Mouse (Mus musculus) neural tube, embryonic 14.5 days (tissue): ENCODE data around the gene Sarnp. TPM values are rescaled to one million over a fixed set of nuclear protein-coding genes. Genes with fewer than 3 reads are reported as not detected.
A peak's percentile ranks its signal among the peaks of the same experiment; 100 is the strongest.

ENCODE experiments used
- ATAC-seq: fragments of 200-750 bp; cut with Nextera tagmentation; 2 replicates; pipeline ENCODE4 v1.8.0; 2017; ENCODE audit warnings: low read depth, mild to moderate bottlenecking, moderate TSS enrichment, moderate library complexity
- H3K27ac ChIP-seq: fragments of 300-500 bp; sonication (generic); 2 replicates; pipeline ENCODE4 v1.5.1; 2014; ENCODE audit warnings: low read depth, mild to moderate bottlenecking, control low read depth, low read length, moderate library complexity, mixed read lengths
- H3K27me3 ChIP-seq: fragments of 300-500 bp; sonication (generic); 2 replicates; pipeline ENCODE4 v1.6.1; 2014; ENCODE audit warnings: low read length; ENCODE audit not compliant: control insufficient read depth, insufficient read depth
- H3K36me3 ChIP-seq: fragments of 300-500 bp; sonication (generic); 2 replicates; pipeline ENCODE4 v1.6.1; 2014; ENCODE audit warnings: low read length, mixed read lengths; ENCODE audit not compliant: control insufficient read depth, insufficient read depth
- H3K4me1 ChIP-seq: fragments of 300-500 bp; sonication (generic); 2 replicates; pipeline ENCODE4 v1.6.1; 2014; ENCODE audit warnings: low read length; ENCODE audit not compliant: control insufficient read depth, insufficient read depth
- H3K4me2 ChIP-seq: fragments of 300-500 bp; sonication (generic); 2 replicates; pipeline ENCODE4 v1.6.1; 2014; ENCODE audit warnings: mild to moderate bottlenecking, low read depth, low read length, control low read depth
- H3K4me3 ChIP-seq: fragments of 300-500 bp; sonication (generic); 2 replicates; pipeline ENCODE4 v1.5.1; 2014; ENCODE audit warnings: low read depth, low read length, control low read depth, mixed read lengths
- H3K9ac ChIP-seq: fragments of 300-500 bp; sonication (generic); replicated peaks from 2 replicates; pipeline ENCODE4 v1.6.1; 2014; ENCODE audit warnings: low read depth, mild to moderate bottlenecking, control low read depth, low read length, mixed read lengths
- H3K9me3 ChIP-seq: fragments of 300-500 bp; sonication (generic); 2 replicates; pipeline ENCODE4 v1.6.1; 2016; ENCODE audit warnings: low read length; ENCODE audit not compliant: control insufficient read depth
- WGBS: fragments of 180-500 bp; shearing (Covaris S2); extraction: QIAGEN DNeasy Blood & Tissue Kit; methylation state at CpG from one replicate; pipeline ENCODE4 v1.1.7; 2014; 5-methylcytosine and 5-hydroxymethylcytosine counted together
- polyA plus RNA-seq: library from polyadenylated mRNA; unstranded; fragments of >200 nt; fragmentation: Nextera tagmentation; extraction: Ambion mirVana; gene quantifications from 2 replicates; pipeline ENCODE4 v1.2.1, GENCODE M21; 2014

Gene Sarnp
- polyA plus RNA-seq, 1 experiment from 2014 or later, result 146 TPM

DNA sequence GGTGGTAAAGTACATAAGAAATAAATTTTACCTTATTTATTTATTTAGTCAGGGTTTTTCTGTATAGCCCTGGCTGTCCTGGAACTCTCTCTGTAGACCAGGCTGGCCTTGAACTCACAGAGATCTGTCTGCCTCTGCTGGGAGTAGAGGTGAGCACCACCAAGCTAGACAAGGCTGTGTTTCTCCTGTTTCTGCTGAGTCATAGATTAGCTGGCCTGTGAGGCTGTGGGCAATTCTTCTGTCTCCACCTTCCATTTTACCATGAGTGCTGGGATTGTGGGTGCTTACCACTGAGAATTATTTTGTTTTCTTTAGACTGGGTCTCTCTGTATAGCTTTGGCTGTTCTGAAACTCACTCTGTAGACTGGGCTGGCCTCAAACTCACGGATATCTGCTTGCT is 84.3 kb downstream of the Sarnp start:
- Histone ChIP-seq H3K9ac (no peak overlapping the region), H3K27ac (no peak overlapping the region), H3K9me3 (no peaks in the 10 kb centered on the region), H3K27me3 (0 out of 2 replicates have a peak, but pooled peaks cover 2% of the 10 kb centered on the region), H3K4me2 (no peak overlapping the region), H3K4me1 (0 out of 2 replicates have a peak, but pooled peaks cover 4% of the 10 kb centered on the region), H3K4me3 (no peak overlapping the region), H3K36me3 (no peaks in the 10 kb centered on the region)
- ATAC-seq, result no peak
- 80% methylated on average over 1 of the region's 1 CpGs for WGBS

DNA sequence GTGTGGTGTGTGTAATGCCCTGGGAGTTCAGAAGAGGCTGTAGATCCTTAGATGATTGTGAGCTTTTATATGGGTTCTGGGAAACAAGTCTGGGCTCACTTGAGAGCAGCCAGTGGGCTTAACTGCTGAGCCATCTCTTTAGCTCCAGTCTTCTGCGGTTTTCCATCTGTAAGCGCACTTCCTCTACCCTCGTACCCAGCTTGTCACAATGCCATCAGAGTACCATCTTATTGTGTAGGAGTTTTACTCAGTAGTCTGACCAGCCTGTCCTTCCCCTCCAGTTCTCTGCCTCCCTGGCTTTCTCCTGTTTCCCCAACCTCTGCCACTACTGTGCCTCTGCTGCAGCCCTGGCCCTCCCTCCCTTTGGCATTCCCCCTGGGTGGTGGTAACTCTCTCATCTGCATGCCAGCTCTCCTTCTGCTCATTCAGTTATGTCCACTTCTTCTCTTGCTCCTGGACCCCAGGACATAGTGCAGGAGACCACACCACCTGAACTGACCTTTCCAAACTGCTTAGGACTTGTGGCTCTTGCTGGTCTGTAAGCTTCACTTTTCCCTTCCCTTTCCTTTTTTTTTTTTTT is 85.4 kb downstream of the Sarnp start:
- WGBS, result 87% methylated on average over 3 of the region's 3 CpGs
- Histone ChIP-seq H3K27ac (no peak overlapping the region), H3K36me3 (no peaks in the 10 kb centered on the region), H3K27me3 (no peaks in the 10 kb centered on the region), H3K9ac (no peak overlapping the region), H3K9me3 (no peaks in the 10 kb centered on the region), H3K4me1 (no peaks in the 10 kb centered on the region), H3K4me2 (no peak overlapping the region), H3K4me3 (no peak overlapping the region)
- no peak for ATAC-seq

DNA sequence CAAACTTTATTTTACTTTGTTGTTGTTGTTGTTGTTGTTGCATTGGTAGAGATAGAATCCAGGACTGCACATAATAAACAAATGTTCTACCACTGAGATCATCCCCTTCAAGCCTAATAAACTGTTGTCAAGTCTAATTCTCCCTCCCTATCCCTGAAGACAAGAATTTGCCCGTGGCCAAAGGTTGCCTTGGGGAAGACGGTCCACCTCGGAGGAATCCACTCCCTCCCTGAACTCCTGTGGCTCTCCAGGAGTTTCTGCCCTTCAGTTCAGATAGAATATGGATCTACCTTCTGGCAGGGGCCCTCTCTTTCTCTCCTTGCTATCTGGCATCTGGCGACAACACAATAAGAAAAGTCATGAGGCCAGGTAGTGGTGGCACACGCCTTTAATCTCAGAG is 87.7 kb downstream of the Sarnp start:
- WGBS, result 77% methylated on average over 5 of the region's 5 CpGs
- Histone ChIP-seq H3K9ac (no peak overlapping the region), H3K9me3 (no peaks in the 10 kb centered on the region), H3K4me1 (no peaks in the 10 kb centered on the region), H3K27me3 (no peaks in the 10 kb centered on the region; the same call in 1 of the 2 replicates), H3K4me3 (no peak overlapping the region), H3K36me3 (no peaks in the 10 kb centered on the region), H3K27ac (no peak overlapping the region), H3K4me2 (no peak overlapping the region)
- no peak for ATAC-seq

DNA sequence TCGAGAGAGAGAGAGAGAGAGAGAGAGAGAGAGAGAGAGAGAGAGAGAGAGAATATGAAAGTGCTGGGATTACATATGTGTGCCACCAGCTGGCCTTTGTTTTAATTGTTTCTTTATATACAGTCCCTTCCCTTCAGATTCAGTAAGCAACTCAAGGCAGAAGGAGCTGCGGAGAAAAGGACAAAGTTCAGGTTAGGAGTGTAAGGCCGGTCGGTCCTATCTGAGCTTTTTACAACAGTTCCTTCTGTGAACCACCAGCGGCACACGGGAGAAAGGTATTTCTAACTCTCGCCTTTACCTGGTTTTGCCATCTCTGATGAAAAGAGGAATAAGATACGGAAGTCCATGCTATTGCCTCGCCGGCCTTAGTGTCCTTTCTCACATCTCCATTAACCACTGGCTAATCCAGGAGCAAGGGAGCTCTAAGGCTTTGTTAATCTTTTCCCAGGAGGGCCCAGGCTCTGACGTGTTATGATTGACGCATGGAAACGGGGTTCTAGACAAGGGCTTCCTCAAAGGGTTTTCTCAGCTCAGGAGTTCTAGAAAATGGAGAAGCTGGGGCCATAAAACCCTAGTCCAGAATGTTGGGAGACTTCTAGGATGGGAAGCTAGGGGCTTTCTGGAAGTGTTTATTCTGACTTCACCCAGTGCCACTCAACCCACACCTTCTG is 91.8 kb downstream of the Sarnp start:
- no peak for ATAC-seq
- peak overlapping the region; percentile 67 for H3K4me3 ChIP-seq
- no peaks in the 10 kb centered on the region; the same call in 1 of the 2 replicates for H3K27me3 ChIP-seq
- no peak overlapping the region for H3K27ac ChIP-seq
- no peaks in the 10 kb centered on the region for H3K4me1 ChIP-seq
- H3K9ac ChIP-seq, result 0 out of 2 replicates have a peak overlapping the region, but pooled peaks have one; percentile 81
- peak overlapping the region; percentile 75 for H3K4me2 ChIP-seq
- H3K36me3 ChIP-seq, result no peaks in the 10 kb centered on the region
- H3K9me3 ChIP-seq, result no peaks in the 10 kb centered on the region
- WGBS, result 60% methylated on average over 13 of the region's 13 CpGs

DNA sequence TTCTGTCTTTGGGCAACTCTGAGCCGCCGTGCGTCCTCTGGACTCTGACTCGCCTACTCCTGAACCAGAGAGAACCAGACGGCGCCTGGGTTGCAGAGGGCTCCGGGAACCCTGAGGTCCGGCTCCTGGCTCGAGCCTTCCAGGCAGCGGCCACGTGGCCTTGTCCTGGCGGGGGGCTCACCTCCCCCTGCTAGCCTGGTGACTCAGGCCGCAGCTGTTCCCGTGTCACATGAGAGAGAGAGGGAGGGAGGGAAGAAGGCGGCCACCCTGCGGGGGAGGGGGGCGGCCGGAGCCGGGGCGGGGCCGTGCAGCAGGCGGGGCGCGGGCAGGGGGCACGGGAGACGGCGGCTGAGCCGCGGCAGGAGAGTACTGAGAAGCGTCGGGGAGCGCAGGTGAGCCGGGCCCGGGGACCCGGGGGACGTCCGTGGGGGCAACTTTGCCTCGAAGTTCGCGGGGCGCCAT is 92.5 kb downstream of the Sarnp start:
- no peaks in the 10 kb centered on the region for H3K9me3 ChIP-seq
- peak overlapping the region; percentile 75 for H3K4me2 ChIP-seq
- under 1% methylated on average over 28 of the region's 41 CpGs for WGBS
- no peaks in the 10 kb centered on the region for H3K4me1 ChIP-seq
- no peaks in the 10 kb centered on the region; the same call in 1 of the 2 replicates for H3K27me3 ChIP-seq
- peak; percentile 56 for ATAC-seq
- no peaks in the 10 kb centered on the region for H3K36me3 ChIP-seq
- H3K27ac ChIP-seq, result peak overlapping the region; percentile 48; the same call in 1 of the 2 replicates
- peak overlapping the region; percentile 81 for H3K9ac ChIP-seq
- H3K4me3 ChIP-seq, result peak overlapping the region; percentile 67

DNA sequence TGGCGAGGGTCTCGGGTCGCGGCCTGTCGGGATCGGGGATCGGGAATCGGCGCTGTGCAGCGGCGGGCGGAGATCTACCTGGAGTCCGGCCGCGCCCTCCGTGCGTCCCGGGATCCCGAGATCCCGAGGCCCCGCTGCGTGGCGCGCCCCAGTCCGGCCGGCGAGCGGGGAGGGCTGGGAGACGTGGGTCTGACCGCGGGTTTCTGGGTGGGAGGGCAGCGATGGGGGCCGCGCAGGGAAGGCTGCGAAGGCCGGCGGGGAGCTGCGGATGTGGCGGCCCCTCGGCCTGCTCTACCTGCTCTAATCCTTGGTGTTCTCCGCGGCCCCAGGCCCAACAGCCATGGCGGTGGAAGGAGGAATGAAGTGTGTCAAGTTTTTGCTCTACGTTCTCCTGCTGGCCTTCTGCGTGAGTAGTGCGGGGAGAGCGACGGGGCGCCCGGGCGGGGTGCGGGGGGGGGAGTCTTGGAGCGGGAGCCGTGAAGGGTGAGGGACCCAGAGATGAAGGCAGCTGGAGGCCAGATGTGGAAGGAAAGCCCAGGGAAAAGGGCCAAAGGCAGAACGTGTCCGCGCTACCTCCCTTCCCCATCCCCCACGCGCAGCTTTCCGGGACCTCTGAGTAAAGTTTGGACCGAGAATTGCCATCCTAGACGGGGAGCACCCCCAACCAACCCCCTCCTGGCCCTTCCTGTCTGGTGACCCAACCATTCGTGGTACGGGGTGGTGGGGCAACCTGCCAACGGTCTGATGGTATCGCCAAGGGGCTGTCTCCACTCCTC is 93.1 kb downstream of the Sarnp start:
- 2% methylated on average over 57 of the region's 66 CpGs for WGBS
- no peaks in the 10 kb centered on the region; the same call in 1 of the 2 replicates for H3K27me3 ChIP-seq
- H3K9me3 ChIP-seq, result no peaks in the 10 kb centered on the region
- H3K4me1 ChIP-seq, result no peaks in the 10 kb centered on the region
- H3K36me3 ChIP-seq, result no peaks in the 10 kb centered on the region
- H3K27ac ChIP-seq, result peak overlapping the region; percentile 48; the same call in 1 of the 2 replicates
- H3K4me3 ChIP-seq, result peak overlapping the region; percentile 67
- ATAC-seq, result peak; percentile 33
- H3K9ac ChIP-seq, result peak overlapping the region; percentile 81
- H3K4me2 ChIP-seq, result peak overlapping the region; percentile 75

DNA sequence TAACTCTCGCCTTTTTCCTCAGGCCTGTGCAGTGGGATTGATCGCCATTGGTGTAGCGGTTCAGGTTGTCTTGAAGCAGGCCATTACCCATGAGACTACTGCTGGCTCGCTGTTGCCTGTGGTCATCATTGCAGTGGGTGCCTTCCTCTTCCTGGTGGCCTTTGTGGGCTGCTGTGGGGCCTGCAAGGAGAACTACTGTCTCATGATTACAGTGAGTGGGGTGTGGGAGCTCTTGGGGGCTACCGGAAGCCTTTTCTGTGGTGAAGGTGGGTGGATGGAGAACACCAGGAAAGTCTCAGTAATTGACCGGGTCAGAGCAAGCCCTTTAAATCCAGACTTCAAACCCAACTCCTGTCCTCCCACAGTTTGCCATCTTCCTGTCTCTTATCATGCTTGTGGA is 94.3 kb downstream of the Sarnp start:
- Histone ChIP-seq H3K9ac (no peak overlapping the region), H3K27ac (no peak overlapping the region), H3K4me2 (no peak overlapping the region), H3K4me3 (no peak overlapping the region), H3K36me3 (no peaks in the 10 kb centered on the region), H3K4me1 (no peaks in the 10 kb centered on the region), H3K27me3 (no peaks in the 10 kb centered on the region; the same call in 1 of the 2 replicates), H3K9me3 (no peaks in the 10 kb centered on the region)
- 92% methylated on average over 6 of the region's 6 CpGs for WGBS
- no peak for ATAC-seq

DNA sequence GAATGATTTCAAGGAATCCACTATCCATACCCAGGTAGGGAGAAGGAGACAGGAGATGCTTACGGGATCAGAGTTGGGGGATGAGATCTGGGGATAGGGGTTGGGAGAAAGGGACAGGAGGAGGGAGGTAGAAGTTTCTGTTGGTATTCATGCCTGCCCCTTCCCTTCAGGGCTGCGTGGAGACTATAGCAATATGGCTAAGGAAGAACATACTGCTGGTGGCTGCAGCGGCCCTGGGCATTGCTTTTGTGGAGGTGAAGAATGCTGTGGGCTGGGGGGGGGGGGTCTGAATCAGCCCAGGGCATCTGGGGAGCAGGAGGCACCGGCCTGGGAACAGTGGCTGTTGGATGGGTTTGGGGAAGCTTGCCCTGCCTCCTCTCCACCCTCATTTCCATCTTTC is 95.1 kb downstream of the Sarnp start:
- Histone ChIP-seq H3K4me3 (no peak overlapping the region), H3K27me3 (no peaks in the 10 kb centered on the region; the same call in 1 of the 2 replicates), H3K36me3 (no peaks in the 10 kb centered on the region), H3K4me2 (no peak overlapping the region), H3K9ac (no peak overlapping the region), H3K4me1 (no peaks in the 10 kb centered on the region), H3K27ac (no peak overlapping the region), H3K9me3 (no peaks in the 10 kb centered on the region)
- no peak for ATAC-seq
- 91% methylated on average over 3 of the region's 4 CpGs for WGBS
